Mouse (Mus musculus): ENCODE measurements at regions not wholly inside any gene's neighbourhood (a gene's known extent, or its start where the extent isn't known, plus 50 kb on each side); places are given as distances from the start of the nearest gene placed in this dataset.

- no peak overlapping the region for H3K4me3 ChIP-seq
- intact Hi-C loops (cut with DNase I) = no loop called here
- H3K27ac ChIP-seq = no peak overlapping the region
Measured at GRCm38 (mm10) chr19:15502315-15502984, 444.7 kb downstream of the Psat1 start.

DNA sequence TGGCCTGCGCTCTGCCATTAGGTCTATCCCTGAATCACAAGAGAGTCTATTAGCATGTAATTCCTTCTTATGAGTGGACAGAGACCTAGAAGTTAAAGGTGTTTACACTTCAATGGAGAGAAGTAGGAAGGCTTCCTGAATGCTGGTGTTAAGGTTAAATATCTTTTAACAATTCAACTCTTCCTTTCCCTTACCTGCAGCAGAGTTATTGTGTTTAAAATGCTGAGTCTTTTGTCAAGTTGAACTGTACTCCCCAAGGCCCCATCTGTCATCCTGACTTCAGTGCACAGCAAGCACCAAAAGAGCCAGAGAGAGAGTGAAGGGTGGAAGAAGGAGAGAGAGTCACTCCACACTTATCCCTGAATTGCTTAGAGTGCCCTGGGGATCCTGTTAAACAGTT is 451.6 kb downstream of the Psat1 start:
- no peak for TF ChIP-seq CTCF (IDR thresholded peaks at IDR 0.05)
- intact Hi-C loops (cut with DNase I) = no loop called here
- H3K4me3 ChIP-seq = no peak overlapping the region
- DNase-seq (ENCODE audit: extremely low spot score in 1 of 2, low spot score in 2 of 2) = no peak
- H3K27ac ChIP-seq = no peak overlapping the region

More at GRCm38 (mm10) chr19:15502315-15502984, 444.7 kb downstream of the Psat1 start:
- DNase-seq (ENCODE audit: extremely low spot score in 1 of 2, low spot score in 2 of 2) = no peak
- TF ChIP-seq CTCF (IDR thresholded peaks at IDR 0.05) = no peak

- intact Hi-C loops (cut with DNase I) = no loop called here
- TF ChIP-seq CTCF (IDR thresholded peaks at IDR 0.05) = no peak
- Histone ChIP-seq H3K4me3 (no peak overlapping the region), H3K27ac (no peak overlapping the region)
- DNase-seq (ENCODE audit: extremely low spot score in 1 of 2, low spot score in 2 of 2) = no peak
Measured at GRCm38 (mm10) chr19:15487576-15487975, 459.6 kb downstream of the Psat1 start.

- no peak for TF ChIP-seq CTCF (IDR thresholded peaks at IDR 0.05)
- intact Hi-C loops (cut with DNase I) = no loop called here
- DNase-seq (ENCODE audit: extremely low spot score in 1 of 2, low spot score in 2 of 2) = no peak
Measured at GRCm38 (mm10) chr19:15481605-15482004, 465.5 kb downstream of the Psat1 start.

GRCm38 (mm10) chr19:15469541-15469940 is 477.6 kb downstream of the Psat1 start:
- H3K4me3 ChIP-seq = no peak overlapping the region
- TF ChIP-seq CTCF (IDR thresholded peaks at IDR 0.05) = no peak
- intact Hi-C loops (cut with DNase I) = no loop called here
- H3K27ac ChIP-seq = no peak overlapping the region
- DNase-seq (ENCODE audit: extremely low spot score in 1 of 2, low spot score in 2 of 2) = no peak

More at GRCm38 (mm10) chr19:15481605-15482004, 465.5 kb downstream of the Psat1 start:
- Histone ChIP-seq H3K4me3 (no peak overlapping the region), H3K27ac (no peak overlapping the region)

DNA sequence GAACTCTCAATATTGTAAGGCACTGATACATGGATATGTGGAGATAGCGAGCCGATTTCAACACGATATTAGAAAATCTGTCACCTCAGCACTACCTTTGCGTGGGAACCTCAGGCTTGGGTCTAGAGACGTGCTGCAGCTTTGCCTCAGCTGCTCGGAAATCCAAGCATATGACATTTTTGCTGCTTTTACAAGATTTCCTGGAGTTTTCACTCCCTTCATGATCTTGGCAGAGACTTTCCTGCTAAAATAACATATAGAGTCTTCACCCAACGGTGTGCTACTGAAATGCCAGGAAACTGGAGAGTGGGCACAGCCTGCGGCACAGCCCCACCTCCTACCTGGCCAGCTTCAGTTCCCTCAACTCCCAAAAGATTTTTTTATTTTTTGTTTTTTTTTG is 480.4 kb downstream of the Psat1 start:
- no peak for DNase-seq (ENCODE audit: extremely low spot score in 1 of 2, low spot score in 2 of 2)
- Histone ChIP-seq H3K27ac (no peak overlapping the region), H3K4me3 (no peak overlapping the region)
- no peak for TF ChIP-seq CTCF (IDR thresholded peaks at IDR 0.05)
- intact Hi-C loops (cut with DNase I) = no loop called here

DNA sequence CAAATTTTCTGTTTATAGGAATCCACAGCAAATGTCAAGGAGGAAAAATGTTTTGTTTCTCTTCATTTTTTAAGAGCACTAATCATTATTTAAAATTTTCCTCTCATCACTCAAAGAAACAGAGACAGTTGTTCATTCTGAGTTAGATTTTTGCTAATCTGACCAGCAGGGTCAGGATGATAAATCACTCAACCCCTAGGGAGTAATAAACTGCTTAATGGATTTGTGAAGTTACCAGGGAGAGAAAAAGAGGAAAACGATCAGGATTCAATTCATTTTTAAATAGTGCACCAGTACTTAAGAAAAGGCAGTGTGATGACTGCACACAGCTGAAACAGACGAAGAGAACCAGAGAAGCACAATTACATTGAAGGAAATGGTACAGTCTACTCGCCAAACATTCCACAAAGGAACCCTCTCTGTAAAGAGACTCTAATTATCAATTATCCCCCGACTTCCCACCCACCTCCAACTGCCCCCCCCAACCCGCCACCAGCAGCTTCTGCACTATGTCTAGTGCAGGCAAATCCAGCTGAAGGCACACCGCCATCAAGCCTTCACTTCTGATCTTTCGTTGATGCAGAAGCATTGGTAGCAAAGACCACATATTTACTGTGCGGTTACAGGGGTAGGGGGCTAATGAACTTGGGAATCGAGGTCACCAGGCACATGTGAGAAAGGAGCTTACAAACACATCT is 481.9 kb downstream of the Psat1 start:
- intact Hi-C loops (cut with DNase I) = no loop called here

DNA sequence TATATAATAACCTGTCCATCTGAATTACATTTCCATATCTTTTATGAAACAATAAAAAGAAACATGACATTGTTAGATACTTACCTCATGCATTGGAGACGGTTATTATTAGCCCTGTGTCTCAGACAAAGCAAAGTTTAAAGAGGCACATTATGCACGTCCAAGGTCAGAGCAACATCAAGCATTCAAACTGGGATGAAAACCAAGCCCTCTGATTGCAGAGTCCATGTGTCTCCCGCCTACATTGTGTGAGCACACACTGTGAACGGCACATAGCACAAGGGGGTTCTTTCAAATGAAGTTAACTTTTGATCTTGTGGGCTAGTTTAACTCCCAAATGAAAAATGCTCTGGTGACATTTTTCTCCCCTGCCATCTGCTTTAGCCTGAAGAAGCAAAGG is 489.3 kb downstream of the Psat1 start:
- intact Hi-C loops (cut with DNase I) = no loop called here
- TF ChIP-seq CTCF (IDR thresholded peaks at IDR 0.05) = no peak
- DNase-seq (ENCODE audit: extremely low spot score in 1 of 2, low spot score in 2 of 2) = no peak
- Histone ChIP-seq H3K27ac (no peak overlapping the region), H3K4me3 (no peak overlapping the region)

More for the DNA sequence above, 481.9 kb downstream of the Psat1 start:
- Histone ChIP-seq H3K27ac (no peak overlapping the region), H3K4me3 (no peak overlapping the region)
- no peak for TF ChIP-seq CTCF (IDR thresholded peaks at IDR 0.05)
- DNase-seq (ENCODE audit: extremely low spot score in 1 of 2, low spot score in 2 of 2) = no peak

- no peak overlapping the region for H3K4me3 ChIP-seq
- TF ChIP-seq CTCF (IDR thresholded peaks at IDR 0.05) = no peak
- DNase-seq (ENCODE audit: extremely low spot score in 1 of 2, low spot score in 2 of 2) = no peak
- no peak overlapping the region for H3K27ac ChIP-seq
- intact Hi-C loops (cut with DNase I) = no loop called here
Measured at GRCm38 (mm10) chr19:15456943-15457735, 490.0 kb downstream of the Psat1 start.

DNA sequence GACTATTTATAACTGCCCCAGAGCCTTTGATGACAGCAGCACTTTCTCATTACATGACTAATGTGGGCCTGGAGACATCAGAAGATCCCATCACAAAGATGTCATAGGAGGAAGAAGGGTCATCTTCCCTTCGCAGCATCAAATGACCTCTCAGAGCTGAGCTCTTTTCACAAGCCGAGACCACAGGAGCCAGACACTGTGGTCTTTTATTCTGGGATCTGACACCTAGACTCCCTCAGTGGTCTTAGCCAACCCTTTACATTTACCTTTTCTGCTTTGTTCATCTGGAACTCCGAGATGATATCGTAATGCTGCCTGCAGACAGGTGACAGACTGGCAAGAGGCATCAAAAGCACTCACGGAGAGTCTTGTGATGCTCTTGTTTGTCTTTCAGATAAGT is 498.1 kb downstream of the Psat1 start:
- Histone ChIP-seq H3K27ac (no peak overlapping the region), H3K4me3 (no peak overlapping the region)
- intact Hi-C loops (cut with DNase I) = no loop called here
- no peak for DNase-seq (ENCODE audit: extremely low spot score in 1 of 2, low spot score in 2 of 2)
- TF ChIP-seq CTCF (IDR thresholded peaks at IDR 0.05) = no peak

DNA sequence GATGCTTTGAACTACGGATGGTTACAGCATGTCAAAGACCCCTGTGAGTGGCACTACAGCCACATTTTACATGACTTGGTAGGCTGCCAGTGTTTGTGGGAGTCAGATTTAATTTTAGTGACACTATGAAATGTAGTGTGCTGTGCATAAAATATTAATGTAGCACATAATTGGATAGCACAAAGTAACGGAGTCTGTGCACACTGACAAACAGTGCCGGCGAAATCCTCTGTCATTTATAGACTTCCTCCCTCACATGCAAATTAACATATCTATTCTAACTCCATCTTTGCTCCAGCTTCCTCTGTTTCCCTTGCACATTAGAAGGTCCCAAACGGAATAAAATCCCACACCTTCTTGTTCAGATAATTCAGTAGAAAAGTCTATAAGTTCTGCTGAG is 515.3 kb downstream of the Psat1 start:
- Histone ChIP-seq H3K27ac (no peak overlapping the region; the same call in 1 of the 2 replicates), H3K4me3 (no peak overlapping the region)
- intact Hi-C loops (cut with DNase I) = loop anchor here (1.0 kb wide), 1 partner anchor 9 kb away; no protein-coding TSS in a partner anchor
- no peak for TF ChIP-seq CTCF (IDR thresholded peaks at IDR 0.05)
- DNase-seq (ENCODE audit: extremely low spot score in 1 of 2, low spot score in 2 of 2) = no peak

- no peak for TF ChIP-seq CTCF (IDR thresholded peaks at IDR 0.05)
- Histone ChIP-seq H3K27ac (no peak overlapping the region), H3K4me3 (no peak overlapping the region)
- DNase-seq (ENCODE audit: extremely low spot score in 1 of 2, low spot score in 2 of 2) = no peak
- intact Hi-C loops (cut with DNase I) = no loop called here
Measured at GRCm38 (mm10) chr19:15421311-15421710, 525.8 kb downstream of the Psat1 start.
